Mouse (Mus musculus) heart, adult 9 months (tissue): ENCODE results near the gene Chmp1a.
"Not testable (repeated sequence)": the region's sequence is repeated elsewhere in the genome, so short reads cannot be mapped to it uniquely, and the experiment has no call there.

Source experiments
- DNase-seq, 2 experiments: peaks; one replicate each; pipeline ENCODE4 v3.0.0; 2022; ENCODE audit warnings: low spot score in 2 of 2

Chmp1a gene

DNA sequence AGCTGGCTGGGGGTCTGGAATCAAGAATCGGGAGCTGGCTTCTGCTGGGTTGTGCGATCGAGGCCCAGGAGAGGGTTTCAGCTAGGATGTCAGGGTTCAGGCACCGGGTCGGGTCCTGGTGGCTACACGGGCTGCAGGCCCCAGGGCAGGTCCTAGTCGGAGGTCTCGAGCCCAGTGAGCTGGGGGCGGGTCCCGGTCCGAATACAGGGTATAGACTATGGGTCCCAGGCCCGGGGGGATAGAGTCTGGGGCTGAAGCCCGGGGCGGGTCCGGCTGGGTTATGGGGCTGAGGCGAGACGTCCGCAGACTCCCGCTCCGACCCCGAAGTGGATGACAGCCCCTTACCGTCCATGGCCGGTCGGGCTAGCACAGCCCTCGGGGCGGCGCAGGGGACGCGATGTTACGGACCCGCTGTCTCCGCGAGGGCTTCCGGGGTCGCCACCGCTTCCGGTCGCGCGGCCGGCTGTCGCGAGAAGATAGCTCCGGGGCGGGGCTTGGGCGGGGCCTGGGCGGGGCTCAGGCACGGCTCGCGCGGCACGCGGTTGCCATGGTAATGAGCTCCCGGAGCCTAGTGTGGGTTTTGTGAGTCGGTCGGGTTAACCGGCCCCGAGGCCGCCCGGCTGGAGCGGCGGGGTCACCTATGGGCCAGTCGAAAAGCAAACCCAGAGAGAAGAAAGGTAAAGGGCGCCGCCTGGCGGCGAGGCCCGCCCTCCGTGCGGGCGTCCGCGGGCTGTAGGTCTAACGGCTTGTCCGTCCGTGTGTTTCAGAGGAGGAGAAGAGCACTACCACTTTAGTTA is at the start of gene Chmp1a, which contains the start of gene Spata33:
Gene Chmp1a (minus strand): TSS at position 443 of the 797 bp plus-strand sequence.
Gene Spata33 (plus strand): TSS at position 512 of the 797 bp plus-strand sequence.
- peak; percentile 85 to 88 for DNase-seq

DNA sequence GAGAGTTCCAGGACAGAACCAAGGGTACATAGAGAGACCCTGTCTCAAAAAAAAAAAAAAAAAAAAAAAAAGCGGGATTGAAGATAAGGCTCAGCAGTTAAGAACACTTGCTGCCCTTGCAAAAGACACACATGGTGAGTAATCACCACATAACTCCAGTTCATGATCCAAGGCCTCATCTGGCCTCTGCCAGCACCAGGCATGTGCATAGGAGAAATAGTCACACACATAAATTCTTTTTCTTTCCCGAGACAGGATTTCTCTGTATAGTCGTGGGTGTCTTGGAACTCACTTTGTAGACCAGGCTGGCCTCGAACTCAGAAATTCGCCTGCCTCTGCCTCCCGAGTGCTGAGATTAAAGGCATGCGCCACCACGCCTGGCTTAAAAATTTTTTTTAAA is 45.0 kb upstream of the Chmp1a start:
- not testable (repeated sequence) for DNase-seq

DNA sequence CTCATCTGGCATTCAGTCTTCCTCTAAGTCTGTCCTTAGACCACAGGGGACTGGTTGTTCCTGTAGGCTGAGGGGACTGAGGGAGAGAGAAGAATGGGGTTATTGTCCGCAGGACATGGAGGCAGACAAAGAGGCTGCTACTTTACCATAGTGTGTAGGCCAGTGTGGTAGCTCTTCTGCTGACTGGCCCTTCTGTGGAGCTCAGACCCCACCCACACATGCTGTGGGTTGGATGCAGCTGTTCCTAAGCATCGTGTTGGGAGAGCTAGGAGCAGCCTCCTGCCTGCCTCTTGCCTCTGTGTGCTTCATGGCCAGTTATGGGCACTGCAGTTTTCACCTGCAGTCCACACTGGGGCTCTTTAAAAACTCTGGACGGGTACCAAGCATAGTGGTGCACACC is 44.6 kb upstream of the Chmp1a start:
- no peak for DNase-seq

DNA sequence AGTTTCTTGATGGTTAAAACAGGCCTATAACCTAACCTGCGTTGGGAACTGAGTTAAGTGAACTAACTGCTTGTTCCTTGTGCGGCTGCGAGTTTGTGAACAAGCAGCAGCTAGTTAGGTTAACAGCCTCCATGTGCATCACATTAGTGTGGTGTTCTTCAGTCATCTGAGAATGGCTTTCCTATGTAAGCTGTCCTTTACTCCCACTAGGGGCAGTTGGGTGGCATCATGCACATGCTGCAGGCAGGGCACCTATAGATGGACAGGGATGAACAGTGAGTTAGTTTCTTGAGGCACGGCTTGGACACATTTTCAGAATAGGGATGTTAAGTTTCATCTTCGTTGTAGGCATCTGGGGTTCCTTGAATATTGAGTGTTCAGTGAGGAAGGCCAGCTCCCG is 42.6 kb upstream of the Chmp1a start:
- no peak for DNase-seq

DNA sequence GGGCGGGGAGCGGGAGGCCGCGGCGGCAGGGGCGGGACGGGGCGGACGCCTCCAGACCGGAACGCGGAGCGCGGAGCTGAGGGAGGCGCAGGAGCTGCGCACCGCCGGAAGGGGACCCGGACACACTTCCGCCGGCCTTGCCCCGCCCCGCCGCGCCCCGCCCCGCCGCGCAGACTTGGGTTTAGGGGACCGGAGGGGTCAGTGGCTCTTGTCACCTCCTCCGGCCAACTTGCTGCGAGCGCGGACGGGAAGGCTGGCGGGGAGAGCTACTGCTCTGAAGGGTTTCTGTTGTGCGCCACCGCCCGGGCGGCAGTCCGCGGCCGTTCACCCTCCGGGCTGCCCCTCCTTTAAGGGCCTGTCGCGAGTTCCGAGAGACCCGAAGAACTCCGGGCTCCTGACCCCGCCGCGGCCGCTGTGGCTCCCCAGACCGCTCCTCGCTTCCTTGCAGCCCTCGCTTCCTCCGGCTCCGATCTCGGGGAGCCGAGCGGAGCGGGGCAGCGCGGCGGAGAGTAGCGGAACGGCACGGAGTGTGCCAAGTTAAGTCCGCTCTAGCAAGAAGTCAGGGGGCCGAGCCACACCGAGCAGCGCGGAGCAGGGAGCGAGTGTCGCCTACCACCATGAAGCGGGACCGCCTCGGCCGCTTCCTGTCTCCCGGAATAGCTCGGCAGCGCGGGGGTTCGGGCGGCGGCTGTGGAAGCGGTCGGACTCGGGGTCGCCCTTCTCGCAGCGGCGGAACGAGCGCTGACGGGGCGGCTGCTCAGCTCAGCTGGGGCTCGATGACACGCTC is 41.7 kb upstream of the Chmp1a start, which contains the start of the genes Zfp276 and Vps9d1:
Gene Zfp276 (plus strand): TSS at position 97 of the 787 bp plus-strand sequence.
Gene Vps9d1 (minus strand): TSS at position 250 of the 787 bp plus-strand sequence.
- DNase-seq = peak; percentile 75 to 77

DNA sequence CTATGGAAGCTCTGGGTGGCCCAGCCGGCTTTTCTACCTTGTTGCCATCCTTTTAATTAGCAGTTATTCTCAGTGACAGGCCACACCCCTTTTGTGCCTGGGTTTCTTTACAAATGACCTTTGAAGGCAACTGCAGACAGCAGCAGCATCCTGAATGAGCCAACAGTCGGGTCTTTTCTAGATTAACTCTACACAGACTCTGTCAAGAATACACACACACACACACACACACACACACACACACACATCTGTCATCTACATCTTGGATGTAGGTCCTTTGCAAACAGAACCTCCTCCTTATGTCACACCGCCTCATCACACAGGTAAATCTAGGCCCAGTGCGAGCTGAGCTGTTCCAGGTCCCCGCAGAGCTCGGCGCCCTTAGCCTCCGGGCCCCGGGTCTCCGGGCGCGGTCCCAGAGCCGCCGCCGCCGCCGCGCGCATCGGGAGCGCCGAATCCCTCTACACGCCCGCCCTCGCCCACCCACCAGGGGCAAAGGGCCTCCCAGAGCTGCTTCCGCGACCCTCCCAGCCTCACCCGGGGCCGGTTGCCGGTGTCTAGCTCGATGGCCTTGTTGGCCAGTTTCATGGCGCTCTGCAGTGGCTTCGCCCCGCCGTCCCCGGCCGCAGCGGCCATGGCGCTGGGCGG is 41.0 kb upstream of the Chmp1a start:
- DNase-seq = no peak

DNA sequence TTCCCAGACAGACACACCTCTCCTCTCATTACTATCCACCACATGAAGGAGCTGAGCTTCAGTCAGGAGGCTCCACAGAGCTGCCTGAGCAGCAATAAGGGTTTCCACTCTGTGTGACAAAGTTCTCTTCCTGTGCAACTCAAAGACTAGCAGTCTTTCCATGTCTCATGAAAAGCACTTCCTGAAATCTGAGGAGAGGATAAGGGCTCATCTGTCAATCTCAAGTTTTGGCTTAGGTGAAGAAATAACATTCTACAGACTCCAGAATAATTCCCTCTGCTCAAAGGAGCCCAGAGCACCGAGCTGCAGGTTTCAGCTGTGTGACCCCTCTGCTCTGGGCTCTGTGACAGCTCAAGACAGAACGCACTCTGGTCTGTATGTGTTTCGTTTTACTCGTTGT is 40.4 kb upstream of the Chmp1a start:
- DNase-seq = no peak

DNA sequence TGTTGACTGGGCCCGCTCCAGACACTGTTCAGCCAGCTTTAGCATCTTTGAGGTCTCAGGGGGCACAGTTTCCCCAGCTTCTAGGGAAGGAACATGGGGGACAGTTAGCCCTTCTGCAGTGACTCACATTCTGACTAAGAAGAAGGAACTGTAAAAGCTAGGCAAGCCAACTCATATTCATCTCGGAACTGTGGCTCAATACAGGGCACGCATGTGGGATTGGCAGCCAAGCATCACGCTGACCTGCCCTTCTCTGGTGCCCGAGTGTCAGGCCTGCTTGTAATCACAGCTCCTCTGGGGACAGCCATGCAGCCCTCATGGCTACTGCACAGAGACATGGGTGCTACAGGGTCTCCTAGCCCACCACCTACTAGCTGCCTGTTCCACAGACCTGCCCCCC is 38.4 kb upstream of the Chmp1a start:
- DNase-seq = no peak

DNA sequence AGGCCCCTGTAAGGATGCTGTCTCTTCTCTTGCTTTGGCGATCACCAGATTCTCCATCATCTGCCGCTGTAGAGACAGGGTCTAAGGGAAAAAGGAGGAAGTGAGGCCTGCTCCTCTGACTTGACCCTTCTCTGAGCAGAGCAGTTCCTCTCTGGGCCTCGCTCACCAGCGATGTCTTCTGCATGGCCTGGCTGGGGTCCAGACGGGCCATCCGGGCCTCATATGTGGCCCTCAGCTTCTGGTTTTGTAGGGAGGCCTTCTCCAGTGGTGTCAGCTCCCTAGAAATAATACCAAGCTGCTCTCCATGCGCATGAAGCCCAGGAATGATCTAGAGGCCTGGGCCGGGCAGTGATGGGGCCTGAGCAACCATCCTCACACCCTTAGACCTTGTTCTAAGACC is 36.0 kb upstream of the Chmp1a start:
- DNase-seq = no peak

DNA sequence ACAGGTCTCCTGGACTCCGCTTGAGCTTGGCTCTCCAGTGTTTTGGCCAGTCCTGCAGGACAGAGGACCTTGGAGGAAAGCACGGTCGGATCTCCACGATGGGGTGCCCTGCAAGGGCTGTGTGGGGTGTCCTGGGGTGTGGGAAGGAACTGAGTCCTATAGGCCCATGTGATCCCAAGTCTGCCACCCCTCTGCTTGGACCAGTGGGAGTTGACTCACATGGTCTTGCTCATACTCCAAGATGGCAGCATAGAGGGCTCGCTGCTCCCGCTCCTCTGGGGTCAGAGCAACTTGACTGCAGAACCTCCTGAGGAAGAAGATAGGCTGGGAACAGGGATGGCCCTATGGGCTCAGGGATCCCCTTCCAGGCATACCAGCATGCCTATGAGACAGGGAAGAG is 35.2 kb upstream of the Chmp1a start:
- no peak for DNase-seq

DNA sequence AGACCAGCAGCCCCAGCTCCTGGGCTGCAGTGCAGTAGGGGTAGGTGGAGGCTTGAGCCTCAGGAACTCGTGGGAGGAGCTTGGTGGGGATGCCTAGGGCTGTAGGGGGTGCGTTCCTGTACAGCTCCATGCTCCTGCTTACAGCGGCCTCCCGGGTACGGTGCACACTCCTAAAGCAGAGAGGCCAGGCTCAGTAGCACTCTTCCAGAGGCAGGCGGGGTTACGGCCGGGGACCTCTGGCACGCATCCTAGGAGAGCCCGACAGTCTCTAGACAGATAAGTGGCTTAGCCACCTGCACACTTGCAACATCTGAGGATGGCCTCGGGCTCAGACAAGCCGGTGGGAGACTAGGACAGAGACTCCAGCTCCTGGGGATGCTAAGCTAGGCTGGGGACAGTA is 33.0 kb upstream of the Chmp1a start:
- DNase-seq = no peak

DNA sequence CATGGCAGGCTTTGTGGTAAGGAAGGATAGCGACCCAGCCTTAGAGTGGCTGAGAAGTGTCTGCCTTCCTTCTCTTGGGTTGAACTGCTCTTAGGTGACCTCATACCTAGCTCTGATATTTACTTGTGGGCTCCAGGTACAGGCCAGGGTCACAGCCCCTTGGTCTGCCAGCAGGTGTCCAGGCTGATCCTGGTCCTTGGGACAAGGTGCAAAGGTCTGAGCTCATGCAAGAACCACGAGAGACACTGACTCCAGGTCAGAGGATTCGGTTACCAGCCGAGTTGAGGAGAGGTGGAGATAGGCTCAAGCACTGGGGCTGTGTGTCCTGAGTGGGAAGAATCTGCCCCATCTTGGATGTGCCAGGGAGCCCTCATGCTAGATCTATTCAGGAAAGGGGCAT is 31.8 kb upstream of the Chmp1a start:
- no peak for DNase-seq

DNA sequence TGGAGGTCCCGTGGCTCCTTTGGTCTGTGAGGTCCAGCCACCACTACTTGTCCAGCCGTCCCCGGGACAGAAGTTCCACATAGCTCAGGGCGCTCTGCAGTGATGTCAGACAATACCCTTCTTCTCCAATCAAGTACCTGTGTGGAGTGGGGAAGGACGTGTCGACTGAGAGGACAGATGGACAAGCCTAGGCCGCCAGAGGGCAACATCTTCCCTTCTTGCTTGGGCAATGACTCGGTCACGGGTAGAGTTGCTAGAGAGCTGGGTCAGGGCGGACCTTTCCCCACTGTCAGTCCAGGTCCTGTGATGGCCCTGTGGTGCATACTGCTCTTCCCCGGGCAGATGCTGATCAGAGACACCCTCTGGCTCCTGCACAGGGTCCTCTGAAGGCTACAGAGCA is 30.5 kb upstream of the Chmp1a start:
- DNase-seq = no peak

DNA sequence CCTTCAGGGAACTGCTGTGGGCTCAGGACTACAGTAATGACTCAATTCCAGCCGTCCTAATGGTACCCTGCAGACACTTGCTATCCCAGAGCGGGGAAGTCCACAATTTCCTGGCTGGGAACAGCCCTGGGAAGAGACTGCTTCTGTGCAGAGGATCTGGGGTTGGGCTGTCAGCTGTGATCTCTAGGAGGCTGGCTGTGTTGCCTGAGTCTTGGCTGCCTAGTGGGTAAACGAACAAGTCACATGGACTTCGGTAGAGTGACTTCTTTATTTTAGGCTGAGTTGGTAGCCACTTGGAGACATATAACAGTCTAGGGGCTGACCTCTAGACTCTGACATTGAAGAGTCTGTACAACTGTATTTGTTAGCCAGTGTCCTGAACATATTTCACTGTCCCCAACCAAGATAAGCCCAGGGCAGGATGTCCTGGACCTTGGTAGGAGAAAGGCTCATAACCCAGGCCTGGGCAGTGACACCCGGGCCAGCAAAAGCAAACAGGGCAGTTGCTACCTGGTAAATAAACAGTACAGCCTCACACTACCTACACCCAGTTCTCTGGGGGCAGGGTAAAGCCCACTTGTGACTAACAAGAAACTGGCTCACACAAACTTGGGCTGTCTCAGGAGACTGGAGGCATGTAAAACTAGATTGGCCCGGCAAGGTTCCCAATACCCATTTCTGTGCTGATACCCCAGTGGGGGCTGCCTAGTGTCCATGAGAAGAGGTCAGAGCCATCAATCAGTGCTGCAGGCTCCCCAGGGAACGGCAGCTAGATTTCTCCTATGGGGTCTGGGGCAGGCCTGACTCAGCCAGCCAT is 29.8 kb upstream of the Chmp1a start:
- no peak for DNase-seq

DNA sequence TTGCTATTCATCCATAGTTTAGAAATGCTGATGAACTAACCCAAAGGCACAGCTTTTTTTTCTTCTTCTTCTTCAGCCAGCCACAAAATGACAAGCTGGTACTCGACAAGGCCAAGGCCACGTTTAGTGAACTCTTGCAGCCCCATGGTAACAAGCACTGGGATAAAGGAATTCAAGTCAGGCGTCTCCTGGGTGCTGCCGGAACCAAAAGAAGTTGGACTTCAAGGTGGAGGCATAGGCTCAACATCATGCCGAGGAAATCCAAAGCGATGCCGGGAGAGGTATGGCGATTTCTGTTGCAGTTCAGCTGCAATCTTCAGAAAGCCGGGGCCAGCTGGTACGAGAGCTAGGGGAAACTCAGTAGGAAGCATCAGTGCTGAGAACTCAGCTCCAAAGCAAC is 26.8 kb upstream of the Chmp1a start:
- DNase-seq = no peak

DNA sequence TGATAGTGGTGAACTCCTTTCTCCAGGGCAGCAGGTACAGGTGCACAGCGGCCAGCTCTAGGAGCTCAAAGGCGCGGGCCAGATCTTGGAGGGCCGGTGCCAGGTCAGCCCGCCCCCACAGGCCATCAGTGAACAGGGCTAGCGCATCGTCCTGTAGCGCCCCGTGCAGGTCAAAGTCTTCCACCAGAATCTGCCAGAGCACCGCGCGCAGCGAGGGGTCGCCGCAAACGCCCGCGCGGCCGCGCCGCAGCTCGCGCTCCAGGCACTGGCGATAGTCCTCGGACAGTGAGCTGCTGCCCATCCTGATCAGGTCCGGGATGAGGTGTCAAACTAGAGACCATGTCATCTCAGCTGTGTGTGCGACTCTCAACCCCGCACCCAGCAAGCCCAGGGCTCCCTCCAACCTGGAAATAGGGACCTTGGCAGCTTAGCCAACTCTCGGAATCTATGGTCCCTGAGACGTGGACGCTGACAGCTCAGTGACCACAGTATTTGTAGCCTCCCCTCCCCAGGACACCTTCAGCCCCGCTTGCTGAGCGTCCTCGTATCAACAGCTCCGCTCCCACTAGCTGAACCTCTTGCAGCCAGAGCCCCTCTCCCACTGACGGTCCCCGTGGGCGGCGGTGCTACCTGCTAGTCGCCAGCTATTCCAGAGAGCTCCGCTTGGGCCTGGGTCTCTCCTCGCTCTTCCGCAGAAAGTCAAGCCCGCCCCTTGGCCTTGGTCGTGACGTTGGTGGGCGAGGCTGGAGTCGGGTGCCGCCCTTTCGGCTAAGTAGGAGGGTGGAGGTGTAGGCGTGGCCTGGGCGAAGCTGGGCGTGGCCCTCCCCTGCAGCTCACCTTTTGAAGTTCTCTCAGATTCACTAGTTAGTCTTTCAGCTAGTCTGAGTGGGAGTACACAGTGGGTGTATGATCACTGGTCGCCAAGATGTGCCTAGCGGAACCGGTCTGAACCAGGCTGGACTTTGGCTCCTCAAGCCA is 23.2 kb upstream of the Chmp1a start, which contains the start of gene Spata2l:
Gene Spata2l (minus strand): TSS at position 714 of the 978 bp plus-strand sequence.
- peak; percentile 77 to 82 for DNase-seq

DNA sequence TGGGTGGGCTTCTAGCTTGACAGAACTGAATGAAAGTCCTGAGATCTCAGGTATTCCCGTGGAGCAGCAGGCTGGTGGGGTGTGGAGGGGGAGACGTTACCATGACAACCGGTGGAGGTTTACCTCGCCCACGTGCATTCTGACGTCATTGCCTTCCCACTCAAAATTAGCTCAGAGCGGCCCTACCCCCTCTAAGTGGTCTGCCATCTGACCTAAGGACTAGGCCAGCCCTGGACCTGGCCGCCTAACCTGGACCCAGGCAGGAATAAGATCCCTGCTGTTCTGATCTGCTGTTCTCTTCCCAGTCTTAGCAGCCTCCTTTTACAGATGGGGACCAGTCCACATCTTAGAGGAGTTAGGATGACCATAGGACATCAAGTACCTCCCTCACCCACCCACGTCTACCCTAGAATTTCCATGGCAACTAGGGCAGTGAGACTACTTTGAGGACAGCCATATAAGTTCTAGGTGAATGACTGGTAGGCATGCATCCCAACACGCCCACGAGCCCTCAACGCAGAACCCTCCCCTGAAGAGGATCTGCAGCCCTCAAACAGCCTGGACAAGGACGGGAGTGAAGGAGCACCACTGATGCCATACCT is 22.5 kb upstream of the Chmp1a start:
- no peak for DNase-seq

DNA sequence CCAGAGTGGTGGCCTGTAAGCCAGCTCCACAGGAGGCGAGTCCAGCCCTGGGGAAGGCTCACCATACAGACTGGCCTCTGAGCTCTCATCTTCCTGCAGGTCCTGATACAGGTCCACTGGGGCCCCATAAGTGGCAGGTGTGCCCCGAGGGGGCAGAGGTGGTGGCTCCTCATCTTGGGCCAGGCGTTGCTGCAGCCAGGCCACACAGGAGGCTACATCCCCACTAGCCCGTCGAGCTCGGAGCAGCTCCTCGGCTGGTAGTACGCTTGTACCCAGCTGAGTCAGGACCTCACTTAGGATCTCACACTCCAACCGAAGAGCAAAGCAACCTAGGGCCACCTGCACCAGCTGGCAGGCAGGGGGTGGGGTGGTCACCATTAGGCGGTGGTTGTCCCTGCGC is 21.2 kb upstream of the Chmp1a start:
- no peak for DNase-seq

DNA sequence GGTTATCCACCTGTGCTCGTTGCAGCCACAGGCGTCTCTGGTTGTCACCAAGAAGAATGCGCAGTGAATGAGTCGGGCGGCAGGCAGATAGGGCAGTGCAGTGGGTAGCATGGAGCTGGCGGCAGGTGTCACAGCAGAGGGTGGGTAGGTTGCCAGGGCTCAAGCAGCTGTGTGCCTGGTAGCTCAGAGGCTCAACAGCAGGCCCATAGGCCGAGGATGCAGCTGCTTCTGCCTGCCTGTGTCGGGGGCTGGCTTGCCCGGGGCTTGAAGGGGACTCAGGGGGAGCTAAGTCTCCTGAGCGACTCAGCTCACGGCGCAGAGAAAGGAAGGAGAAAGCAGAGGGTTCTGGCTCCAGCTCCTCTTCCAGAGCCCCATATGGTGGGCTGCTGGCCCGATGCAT is 20.7 kb upstream of the Chmp1a start:
- no peak for DNase-seq

DNA sequence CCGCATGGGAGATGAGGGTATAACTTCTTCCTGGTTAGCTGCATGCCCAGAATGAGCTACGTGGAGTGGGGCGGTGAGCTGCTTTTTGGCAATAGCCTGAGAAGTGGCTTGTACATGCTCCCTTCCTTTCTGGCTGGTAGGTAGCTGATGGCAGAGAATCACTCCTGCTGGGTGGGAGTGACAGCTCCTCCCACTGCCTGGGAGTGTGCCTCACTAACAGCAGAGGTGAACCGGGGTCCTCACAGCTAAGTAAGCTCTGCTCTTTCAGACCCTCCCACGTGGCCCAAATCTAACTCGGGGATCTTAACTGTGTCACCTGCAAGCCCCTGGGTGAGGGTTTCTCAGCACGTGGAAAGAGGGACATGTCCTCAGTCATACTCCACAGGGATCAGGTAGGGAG is 20.0 kb upstream of the Chmp1a start:
- DNase-seq = no peak
